Mouse (Mus musculus): Measurements from ENCODE around the gene Dyrk1a. TPM values are rescaled to one million over a fixed set of nuclear protein-coding genes. Genes with fewer than 3 reads are reported as not detected.

Gene Dyrk1a
- polyA plus RNA-seq, 1 experiment from 2014 or later = 8.3 TPM

GRCm38 (mm10) chr16:94624871-94625270 lies 55.1 kb downstream of the Dyrk1a start:
- Histone ChIP-seq H3K27me3 (ENCODE audit: insufficient read depth, low read length) (no peaks in the 10 kb centered on the region), H3K4me3 (ENCODE audit: low read length) (no peak overlapping the region), H3K27ac (ENCODE audit: low read length) (no peak overlapping the region), H3K9ac (replicated peaks; ENCODE audit: low read length) (no peak overlapping the region), H3K4me1 (ENCODE audit: insufficient read depth, low read length) (peaks cover 30% of the 10 kb centered on the region), H3K9me3 (ENCODE audit: low read length) (no peaks in the 10 kb centered on the region), H3K36me3 (ENCODE audit: insufficient read depth, low read length) (0 out of 2 replicates have a peak, but pooled peaks cover 4% of the 10 kb centered on the region), H3K4me2 (replicated peaks; ENCODE audit: low read depth, low read length) (no peak overlapping the region)
- WGBS = 68% methylated on average over 4 of the region's 4 CpGs
- ATAC-seq (ENCODE audit: low FRiP score, low TSS enrichment) = peak; percentile 41; the same call in 1 of the 2 replicates

- Histone ChIP-seq H3K36me3 (ENCODE audit: insufficient read depth, low read length) (no peaks in the 10 kb centered on the region), H3K4me2 (replicated peaks; ENCODE audit: low read depth, low read length) (no peak overlapping the region), H3K27me3 (ENCODE audit: insufficient read depth, low read length) (no peaks in the 10 kb centered on the region), H3K9me3 (ENCODE audit: low read length) (no peaks in the 10 kb centered on the region), H3K4me1 (ENCODE audit: insufficient read depth, low read length) (peaks cover 30% of the 10 kb centered on the region), H3K9ac (replicated peaks; ENCODE audit: low read length) (no peak overlapping the region), H3K4me3 (ENCODE audit: low read length) (no peak overlapping the region), H3K27ac (ENCODE audit: low read length) (no peak overlapping the region)
- 85% methylated on average over 7 of the region's 7 CpGs for WGBS
- no peak for ATAC-seq (ENCODE audit: low FRiP score, low TSS enrichment)
Measured at GRCm38 (mm10) chr16:94625639-94626038, 55.8 kb downstream of the Dyrk1a start.

DNA sequence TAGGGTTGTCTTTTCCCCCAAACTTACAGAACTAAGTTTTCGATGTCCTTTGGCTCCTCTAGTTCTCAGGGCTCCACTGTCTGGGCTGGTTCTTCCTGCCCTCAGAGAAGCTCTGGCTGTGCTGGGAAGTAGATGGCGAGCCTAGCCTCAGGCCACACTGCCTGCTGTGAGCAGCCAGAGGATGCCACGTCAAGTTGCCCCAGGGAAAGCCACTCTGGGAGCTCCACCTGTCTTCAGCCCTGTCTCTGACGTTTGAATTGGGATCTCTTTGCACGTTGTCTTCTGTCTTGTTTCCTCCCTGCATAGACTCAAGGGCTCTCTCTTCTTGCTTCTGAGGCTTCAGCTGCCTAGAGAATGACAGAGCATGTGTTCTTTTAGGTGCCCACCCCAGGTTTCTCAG lies 57.9 kb downstream of the Dyrk1a start:
- no peaks in the 10 kb centered on the region for H3K36me3 ChIP-seq (ENCODE audit: insufficient read depth, low read length)
- H3K4me3 ChIP-seq (ENCODE audit: low read length) = no peak overlapping the region
- WGBS = 59% methylated on average over 5 of the region's 5 CpGs
- no peak overlapping the region for H3K4me2 ChIP-seq (replicated peaks; ENCODE audit: low read depth, low read length)
- H3K9ac ChIP-seq (replicated peaks; ENCODE audit: low read length) = no peak overlapping the region
- peaks cover 35% of the 10 kb centered on the region for H3K4me1 ChIP-seq (ENCODE audit: insufficient read depth, low read length)
- H3K27me3 ChIP-seq (ENCODE audit: insufficient read depth, low read length) = no peaks in the 10 kb centered on the region
- ATAC-seq (ENCODE audit: low FRiP score, low TSS enrichment) = no peak
- peak overlapping the region; percentile 50; the same call in 1 of the 2 replicates for H3K27ac ChIP-seq (ENCODE audit: low read length)
- no peaks in the 10 kb centered on the region for H3K9me3 ChIP-seq (ENCODE audit: low read length)

- H3K9me3 ChIP-seq (ENCODE audit: low read length) = no peaks in the 10 kb centered on the region
- H3K36me3 ChIP-seq (ENCODE audit: insufficient read depth, low read length) = no peaks in the 10 kb centered on the region
- H3K4me3 ChIP-seq (ENCODE audit: low read length) = no peak overlapping the region
- no peaks in the 10 kb centered on the region for H3K27me3 ChIP-seq (ENCODE audit: insufficient read depth, low read length)
- no peak overlapping the region for H3K9ac ChIP-seq (replicated peaks; ENCODE audit: low read length)
- ATAC-seq (ENCODE audit: low FRiP score, low TSS enrichment) = 0 out of 2 replicates have a peak, but pooled peaks have one; percentile 8
- peak overlapping the region; percentile 88 for H3K27ac ChIP-seq (ENCODE audit: low read length)
- H3K4me1 ChIP-seq (ENCODE audit: insufficient read depth, low read length) = peaks cover 46% of the 10 kb centered on the region
- H3K4me2 ChIP-seq (replicated peaks; ENCODE audit: low read depth, low read length) = peak overlapping the region; percentile 27
- WGBS = 66% methylated on average over 9 of the region's 9 CpGs
Measured at GRCm38 (mm10) chr16:94628976-94629729, 59.3 kb downstream of the Dyrk1a start.

GRCm38 (mm10) chr16:94631984-94632383 lies 62.2 kb downstream of the Dyrk1a start:
- Histone ChIP-seq H3K4me2 (replicated peaks; ENCODE audit: low read depth, low read length) (peak overlapping the region; percentile 26; the same call in 1 of the 2 replicates), H3K9me3 (ENCODE audit: low read length) (no peaks in the 10 kb centered on the region), H3K9ac (replicated peaks; ENCODE audit: low read length) (no peak overlapping the region), H3K4me3 (ENCODE audit: low read length) (no peak overlapping the region), H3K36me3 (ENCODE audit: insufficient read depth, low read length) (no peaks in the 10 kb centered on the region), H3K4me1 (ENCODE audit: insufficient read depth, low read length) (peaks cover 39% of the 10 kb centered on the region), H3K27ac (ENCODE audit: low read length) (peak overlapping the region; percentile 38; the same call in 1 of the 2 replicates), H3K27me3 (ENCODE audit: insufficient read depth, low read length) (no peaks in the 10 kb centered on the region)
- ATAC-seq (ENCODE audit: low FRiP score, low TSS enrichment) = peak; percentile 94
- 3% methylated on average over 5 of the region's 5 CpGs for WGBS

- H3K27me3 ChIP-seq (ENCODE audit: insufficient read depth, low read length) = no peaks in the 10 kb centered on the region
- H3K27ac ChIP-seq (ENCODE audit: low read length) = peak overlapping the region; percentile 38; the same call in 1 of the 2 replicates
- H3K9ac ChIP-seq (replicated peaks; ENCODE audit: low read length) = no peak overlapping the region
- H3K36me3 ChIP-seq (ENCODE audit: insufficient read depth, low read length) = no peaks in the 10 kb centered on the region
- peaks cover 38% of the 10 kb centered on the region for H3K4me1 ChIP-seq (ENCODE audit: insufficient read depth, low read length)
- no peak overlapping the region for H3K4me3 ChIP-seq (ENCODE audit: low read length)
- 62% methylated on average over 6 of the region's 6 CpGs for WGBS
- peak; percentile 24; the same call in 1 of the 2 replicates for ATAC-seq (ENCODE audit: low FRiP score, low TSS enrichment)
- H3K9me3 ChIP-seq (ENCODE audit: low read length) = no peaks in the 10 kb centered on the region
- no peak overlapping the region for H3K4me2 ChIP-seq (replicated peaks; ENCODE audit: low read depth, low read length)
Measured at GRCm38 (mm10) chr16:94632424-94632963, 62.7 kb downstream of the Dyrk1a start.

DNA sequence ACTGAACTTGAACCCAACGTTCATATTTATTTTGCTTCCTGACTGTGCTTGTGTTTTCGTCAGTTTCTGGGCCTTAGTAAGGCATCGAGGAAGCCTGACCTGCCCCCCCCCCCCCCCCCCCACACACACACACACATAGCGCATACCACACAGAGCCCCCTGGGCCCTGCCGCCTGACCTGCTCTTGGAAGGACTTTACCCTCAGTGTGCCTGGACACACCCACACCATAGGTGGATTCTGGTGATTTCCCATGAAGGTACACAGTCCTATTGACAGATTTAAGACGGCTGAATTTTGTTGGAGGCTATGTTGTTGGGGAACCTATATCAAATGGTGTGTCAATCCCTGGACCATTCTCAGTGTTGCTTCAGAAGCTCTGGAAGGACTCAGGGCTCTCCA lies 63.2 kb downstream of the Dyrk1a start:
- Histone ChIP-seq H3K36me3 (ENCODE audit: insufficient read depth, low read length) (no peaks in the 10 kb centered on the region), H3K4me1 (ENCODE audit: insufficient read depth, low read length) (peaks cover 34% of the 10 kb centered on the region), H3K4me3 (ENCODE audit: low read length) (no peak overlapping the region), H3K9me3 (ENCODE audit: low read length) (no peaks in the 10 kb centered on the region), H3K27ac (ENCODE audit: low read length) (0 out of 2 replicates have a peak overlapping the region, but pooled peaks have one; percentile 7), H3K4me2 (replicated peaks; ENCODE audit: low read depth, low read length) (no peak overlapping the region), H3K9ac (replicated peaks; ENCODE audit: low read length) (no peak overlapping the region), H3K27me3 (ENCODE audit: insufficient read depth, low read length) (no peaks in the 10 kb centered on the region)
- peak; percentile 54; the same call in 1 of the 2 replicates for ATAC-seq (ENCODE audit: low FRiP score, low TSS enrichment)
- 60% methylated on average over 5 of the region's 6 CpGs for WGBS

DNA sequence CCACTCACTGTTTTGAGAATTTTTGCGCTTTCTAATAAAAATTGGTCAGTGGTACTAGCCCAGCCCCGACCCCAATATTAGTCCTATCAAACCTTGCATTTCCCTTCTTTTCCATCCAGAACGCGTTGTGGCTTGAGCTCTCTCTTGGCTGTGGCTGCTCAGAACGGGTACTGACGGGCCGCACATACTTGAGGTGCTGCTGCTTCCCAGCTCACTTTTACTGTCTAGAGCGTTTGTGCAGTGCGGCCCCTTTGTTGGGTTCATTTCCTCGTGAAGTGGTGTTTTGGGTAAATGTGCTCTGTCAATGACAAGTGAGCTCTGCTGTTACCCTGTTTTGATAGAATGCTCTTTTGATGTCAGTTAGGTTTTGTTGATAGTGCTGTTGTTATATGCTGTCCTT lies 67.6 kb downstream of the Dyrk1a start:
- no peaks in the 10 kb centered on the region for H3K27me3 ChIP-seq (ENCODE audit: insufficient read depth, low read length)
- H3K36me3 ChIP-seq (ENCODE audit: insufficient read depth, low read length) = peaks cover 9% of the 10 kb centered on the region; the same call in 1 of the 2 replicates
- ATAC-seq (ENCODE audit: low FRiP score, low TSS enrichment) = no peak
- H3K9me3 ChIP-seq (ENCODE audit: low read length) = no peaks in the 10 kb centered on the region
- WGBS = 61% methylated on average over 10 of the region's 10 CpGs
- H3K9ac ChIP-seq (replicated peaks; ENCODE audit: low read length) = no peak overlapping the region
- peaks cover 19% of the 10 kb centered on the region for H3K4me1 ChIP-seq (ENCODE audit: insufficient read depth, low read length)
- no peak overlapping the region for H3K4me3 ChIP-seq (ENCODE audit: low read length)
- H3K27ac ChIP-seq (ENCODE audit: low read length) = no peak overlapping the region
- no peak overlapping the region for H3K4me2 ChIP-seq (replicated peaks; ENCODE audit: low read depth, low read length)

DNA sequence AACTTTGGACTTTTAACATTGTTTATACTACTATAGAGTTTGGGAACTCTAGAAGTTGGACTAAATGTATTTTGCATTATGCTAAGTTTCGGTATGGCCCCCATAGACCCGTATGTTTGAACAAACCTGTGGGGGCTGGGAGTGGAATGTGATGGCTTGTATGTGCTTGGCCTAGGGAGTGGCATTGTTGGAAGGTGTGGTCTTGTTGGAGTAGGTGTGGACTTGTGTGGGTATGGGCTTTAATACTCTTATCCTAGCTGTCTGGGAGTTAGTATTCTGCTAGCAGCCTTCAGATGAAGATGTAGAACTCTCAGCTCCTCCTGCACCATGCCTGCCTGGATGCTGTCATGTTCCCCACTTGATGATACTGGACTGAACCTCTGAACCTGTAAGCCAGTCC lies 72.0 kb downstream of the Dyrk1a start:
- no peak overlapping the region for H3K27ac ChIP-seq (ENCODE audit: low read length)
- ATAC-seq (ENCODE audit: low FRiP score, low TSS enrichment) = no peak
- peaks cover 9% of the 10 kb centered on the region; the same call in 1 of the 2 replicates for H3K36me3 ChIP-seq (ENCODE audit: insufficient read depth, low read length)
- H3K4me2 ChIP-seq (replicated peaks; ENCODE audit: low read depth, low read length) = no peak overlapping the region
- WGBS = 100% methylated on average over 2 of the region's 2 CpGs
- H3K9me3 ChIP-seq (ENCODE audit: low read length) = no peaks in the 10 kb centered on the region
- no peak overlapping the region for H3K9ac ChIP-seq (replicated peaks; ENCODE audit: low read length)
- peaks cover 11% of the 10 kb centered on the region; the same call in 1 of the 2 replicates for H3K4me1 ChIP-seq (ENCODE audit: insufficient read depth, low read length)
- no peak overlapping the region for H3K4me3 ChIP-seq (ENCODE audit: low read length)
- no peaks in the 10 kb centered on the region for H3K27me3 ChIP-seq (ENCODE audit: insufficient read depth, low read length)

GRCm38 (mm10) chr16:94647153-94647552 lies 77.3 kb downstream of the Dyrk1a start:
- Histone ChIP-seq H3K4me1 (ENCODE audit: insufficient read depth, low read length) (peaks cover 17% of the 10 kb centered on the region), H3K36me3 (ENCODE audit: insufficient read depth, low read length) (0 out of 2 replicates have a peak, but pooled peaks cover 1% of the 10 kb centered on the region), H3K4me3 (ENCODE audit: low read length) (no peak overlapping the region), H3K9me3 (ENCODE audit: low read length) (no peaks in the 10 kb centered on the region), H3K27ac (ENCODE audit: low read length) (no peak overlapping the region), H3K27me3 (ENCODE audit: insufficient read depth, low read length) (no peaks in the 10 kb centered on the region), H3K4me2 (replicated peaks; ENCODE audit: low read depth, low read length) (no peak overlapping the region), H3K9ac (replicated peaks; ENCODE audit: low read length) (no peak overlapping the region)
- 52% methylated on average over 5 of the region's 5 CpGs for WGBS
- no peak for ATAC-seq (ENCODE audit: low FRiP score, low TSS enrichment)
